ENCODE assay signal across 17 mouse cellular contexts in genomic region chr1:167261750-167262149, GRCm38 (mm10). TPM values are rescaled to one million over a fixed set of nuclear protein-coding genes. Genes with fewer than 3 reads are reported as not detected.
DNase-seq lines count a peak whose midpoint lies in the region; ATAC-seq and TF ChIP-seq lines count a peak whose summit lies in the region.
"Had no signal": no experiment of that assay in that cellular context is flagged by ENCODE, and none has a peak within 500 bp of the region (broad histone marks: within the 10 kb centered on the region; RNA-seq: fewer than 3 reads in every experiment).

No protein-coding gene starts in this region.

- no peaks in the 10 kb centered on the region for H3K36me3 ChIP-seq in limb, embryonic 15.5 days
- peaks cover 20% of the 10 kb centered on the region for H3K36me3 ChIP-seq in limb, embryonic 10.5 days
- no peaks in the 10 kb centered on the region for H3K36me3 ChIP-seq in lung, postnatal 0 days (ENCODE audit: insufficient read depth, low read length)
- H3K36me3 ChIP-seq: embryonic facial prominence, embryonic 13.5 days; forebrain, embryonic 12.5 days; heart, embryonic 13.5 days; neural tube, embryonic 15.5 days had no signal

- peaks cover 21% of the 10 kb centered on the region for H3K4me1 ChIP-seq in limb, embryonic 15.5 days
- peaks cover 6% of the 10 kb centered on the region; the same call in 1 of the 2 replicates for H3K4me1 ChIP-seq in limb, embryonic 10.5 days
- 0 out of 2 replicates have a peak, but pooled peaks cover 4% of the 10 kb centered on the region for H3K4me1 ChIP-seq in lung, postnatal 0 days (ENCODE audit: insufficient read depth, low read depth, low read length)

- no peak overlapping the region for H3K9ac ChIP-seq in limb, embryonic 15.5 days
- H3K9ac ChIP-seq in lung, postnatal 0 days (replicated peaks; ENCODE audit: low read depth), result no peak overlapping the region
- H3K9ac ChIP-seq: embryonic facial prominence, embryonic 13.5 days; forebrain, embryonic 12.5 days; heart, embryonic 13.5 days; lung, embryonic 14.5 days; neural tube, embryonic 15.5 days had no signal

- no peak overlapping the region for H3K4me2 ChIP-seq in limb, embryonic 15.5 days
- no peak overlapping the region for H3K4me2 ChIP-seq in lung, postnatal 0 days (replicated peaks; ENCODE audit: low read depth, low read length)
- H3K4me2 ChIP-seq: embryonic facial prominence, embryonic 13.5 days; forebrain, embryonic 12.5 days; heart, embryonic 13.5 days; lung, embryonic 14.5 days; midbrain, embryonic 11.5 days; neural tube, embryonic 15.5 days had no signal

- H3K9me3 ChIP-seq in limb, embryonic 15.5 days, result no peaks in the 10 kb centered on the region
- H3K9me3 ChIP-seq in limb, embryonic 10.5 days (replicated peaks), result no peaks in the 10 kb centered on the region
- H3K9me3 ChIP-seq in lung, postnatal 0 days (ENCODE audit: low read length), result no peaks in the 10 kb centered on the region
- H3K9me3 ChIP-seq: embryonic facial prominence, embryonic 13.5 days; forebrain, embryonic 12.5 days; heart, embryonic 13.5 days; neural tube, embryonic 15.5 days had no signal

- no peak overlapping the region for H3K27ac ChIP-seq in gastrocnemius, adult 2 months
- peak overlapping the region; percentile 35; the same call in 1 of the 2 replicates for H3K27ac ChIP-seq in limb, embryonic 15.5 days
- no peak overlapping the region for H3K27ac ChIP-seq in limb, embryonic 10.5 days
- 0 out of 2 replicates have a peak overlapping the region, but pooled peaks have one; percentile 38 for H3K27ac ChIP-seq in lung, postnatal 0 days (ENCODE audit: low read length)
- H3K27ac ChIP-seq: embryonic facial prominence, embryonic 13.5 days; forebrain, embryonic 12.5 days; heart, embryonic 13.5 days; neural tube, embryonic 15.5 days had no signal

- no peak for ATAC-seq in limb, embryonic 15.5 days (ENCODE audit: insufficient number of reproducible peaks, low FRiP score, low TSS enrichment, low read depth)
- peak; percentile 81 for ATAC-seq in lung, postnatal 0 days

- TF ChIP-seq EP300 in lung, postnatal 0 days (IDR thresholded peaks at IDR 0.05), result no peak

- DNase-seq in gastrocnemius, adult 2 months, result no peak
- no peak for DNase-seq in gastrocnemius, postnatal 10 days
- DNase-seq in limb, embryonic 10.5 days (ENCODE audit: low spot score), result no peak
- peak; percentile 82 for DNase-seq in lung, postnatal 0 days (ENCODE audit: low spot score)
- no peak for DNase-seq in MN1 (ENCODE audit: low spot score)
- DNase-seq in layer of hippocampus, adult 9-10 months (ENCODE audit: low spot score), result no peak
- DNase-seq: adrenal gland, adult 2 months; cerebellum, postnatal 36 days; liver; lung, embryonic 14.5 days; thymus, postnatal 14 days had no signal

- no peak for TF ChIP-seq CTCF in gastrocnemius, adult 2 months (IDR thresholded peaks at IDR 0.05)
- TF ChIP-seq CTCF in lung, postnatal 0 days (IDR thresholded peaks at IDR 0.05), result no peak

- H3K4me3 ChIP-seq in gastrocnemius, adult 2 months, result peak overlapping the region; percentile 33; the same call in 1 of the 2 replicates
- H3K4me3 ChIP-seq in limb, embryonic 15.5 days, result no peak overlapping the region
- no peak overlapping the region for H3K4me3 ChIP-seq in limb, embryonic 10.5 days
- H3K4me3 ChIP-seq in lung, postnatal 0 days (ENCODE audit: low read depth, low read length), result no peak overlapping the region
- H3K4me3 ChIP-seq: embryonic facial prominence, embryonic 13.5 days; forebrain, embryonic 12.5 days; heart, embryonic 13.5 days; neural tube, embryonic 15.5 days had no signal

- intact Hi-C loops in gastrocnemius, adult 2 months (cut with DNase I), result no loop called here

- no peaks in the 10 kb centered on the region for H3K27me3 ChIP-seq in limb, embryonic 15.5 days
- no peaks in the 10 kb centered on the region for H3K27me3 ChIP-seq in limb, embryonic 10.5 days (ENCODE audit: low read depth, poor library complexity, severe bottlenecking)
- H3K27me3 ChIP-seq in lung, postnatal 0 days (replicated peaks; ENCODE audit: insufficient read depth, low read length), result no peaks in the 10 kb centered on the region
- H3K27me3 ChIP-seq: embryonic facial prominence, embryonic 13.5 days; forebrain, embryonic 12.5 days; heart, embryonic 13.5 days; neural tube, embryonic 15.5 days had no signal

- 72% methylated on average over 11 of the region's 11 CpGs for WGBS in limb, embryonic 15.5 days
- WGBS in limb, embryonic 10.5 days, result 92% methylated on average over 11 of the region's 11 CpGs
- WGBS in lung, postnatal 0 days, result 61% methylated on average over 11 of the region's 11 CpGs

RNA-seq across cellular contexts. Expression of gene Uck2, which starts 23.4 kb away (rescaled TPM):
- total RNA-seq in gastrocnemius, adult 2 months (2021), result 10 to 100 TPM; 14.1 to 22.4 TPM
- 10 to 100 TPM; 25.1 to 32.1 TPM for total RNA-seq in gastrocnemius, postnatal 10 days (2021)
- polyA plus RNA-seq in limb, embryonic 15.5 days (2015; fragmentation: Nextera tagmentation; extraction: Ambion mirVana), result 64.9 and 69.1 TPM in 2 replicates
- 138 and 172 TPM in 2 replicates for polyA plus RNA-seq in limb, embryonic 10.5 days (2016; fragmentation: Nextera tagmentation; extraction: Ambion mirVana)
- 21.6 and 22.9 TPM in 2 replicates for polyA plus RNA-seq in lung, postnatal 0 days (2015; fragmentation: Nextera tagmentation; extraction: Ambion mirVana)

RNA-seq across cellular contexts. Expression of gene Tmco1, which starts 46.4 kb away (rescaled TPM):
- 10 to 100 TPM; 33.2 to 40.4 TPM for total RNA-seq in gastrocnemius, adult 2 months (2021)
- 10 to 100 TPM; 42.8 to 43.2 TPM for total RNA-seq in gastrocnemius, postnatal 10 days (2021)
- polyA plus RNA-seq in limb, embryonic 15.5 days (2015; fragmentation: Nextera tagmentation; extraction: Ambion mirVana), result 92.8 and 104 TPM in 2 replicates
- polyA plus RNA-seq in limb, embryonic 10.5 days (2016; fragmentation: Nextera tagmentation; extraction: Ambion mirVana), result 60.9 and 64.4 TPM in 2 replicates
- 94.7 and 99.7 TPM in 2 replicates for polyA plus RNA-seq in lung, postnatal 0 days (2015; fragmentation: Nextera tagmentation; extraction: Ambion mirVana)

Comparison
In these comparisons a context has a peak if more than half of its experiments do, and no peak if none do; other contexts are left out.
1. H3K27ac ChIP-seq: peak in limb, embryonic 15.5 days (single experiment) and lung, postnatal 0 days (single experiment); none in gastrocnemius, adult 2 months (single experiment) and limb, embryonic 10.5 days (single experiment).